Mouse (Mus musculus): Measurements from ENCODE around the gene Ace2. TPM values are rescaled to one million over a fixed set of nuclear protein-coding genes. Genes with fewer than 3 reads are reported as not detected.

The Ace2 gene
- polyA plus RNA-seq, 1 experiment = 1.2 TPM

GRCm38 (mm10) chrX:164123942-164124341, 15.2 kb upstream of the Ace2 start:
- Histone ChIP-seq H3K4me3 (ENCODE audit: insufficient read depth, low read length) (no peak overlapping the region), H3K4me1 (ENCODE audit: control insufficient read depth, insufficient read depth, low read length) (no peaks in the 10 kb centered on the region), H3K27ac (ENCODE audit: insufficient read depth, low read length) (no peak overlapping the region)
- TF ChIP-seq POLR2A (IDR thresholded peaks at IDR 0.05; ENCODE audit: extremely low read depth, insufficient read depth, low read length) (no peak), CTCF (IDR thresholded peaks at IDR 0.05; ENCODE audit: extremely low read depth, insufficient read depth, low read length) (no peak)

- TF ChIP-seq POLR2A (IDR thresholded peaks at IDR 0.05; ENCODE audit: extremely low read depth, insufficient read depth, low read length) (no peak), CTCF (IDR thresholded peaks at IDR 0.05; ENCODE audit: extremely low read depth, insufficient read depth, low read length) (no peak)
- Histone ChIP-seq H3K4me1 (ENCODE audit: control insufficient read depth, insufficient read depth, low read length) (no peaks in the 10 kb centered on the region), H3K4me3 (ENCODE audit: insufficient read depth, low read length) (no peak overlapping the region), H3K27ac (ENCODE audit: insufficient read depth, low read length) (no peak overlapping the region)
Observed at GRCm38 (mm10) chrX:164133531-164133930, 5.6 kb upstream of the Ace2 start.

GRCm38 (mm10) chrX:164135304-164135818, 3.8 kb upstream of the Ace2 start:
- Histone ChIP-seq H3K27ac (ENCODE audit: insufficient read depth, low read length) (no peak overlapping the region), H3K4me3 (ENCODE audit: insufficient read depth, low read length) (no peak overlapping the region), H3K4me1 (ENCODE audit: control insufficient read depth, insufficient read depth, low read length) (no peaks in the 10 kb centered on the region)
- TF ChIP-seq CTCF (IDR thresholded peaks at IDR 0.05; ENCODE audit: extremely low read depth, insufficient read depth, low read length) = no peak
- no peak for TF ChIP-seq POLR2A (IDR thresholded peaks at IDR 0.05; ENCODE audit: extremely low read depth, insufficient read depth, low read length)

- TF ChIP-seq POLR2A (IDR thresholded peaks at IDR 0.05; ENCODE audit: extremely low read depth, insufficient read depth, low read length) (no peak), CTCF (IDR thresholded peaks at IDR 0.05; ENCODE audit: extremely low read depth, insufficient read depth, low read length) (no peak)
- no peak overlapping the region for H3K4me3 ChIP-seq (ENCODE audit: insufficient read depth, low read length)
- H3K27ac ChIP-seq (ENCODE audit: insufficient read depth, low read length) = no peak overlapping the region
- no peaks in the 10 kb centered on the region for H3K4me1 ChIP-seq (ENCODE audit: control insufficient read depth, insufficient read depth, low read length)
Observed at GRCm38 (mm10) chrX:164145463-164146250, 6.5 kb downstream of the Ace2 start.

GRCm38 (mm10) chrX:164152703-164153102, 13.6 kb downstream of the Ace2 start:
- no peaks in the 10 kb centered on the region for H3K4me1 ChIP-seq (ENCODE audit: control insufficient read depth, insufficient read depth, low read length)
- no peak overlapping the region for H3K27ac ChIP-seq (ENCODE audit: insufficient read depth, low read length)
- TF ChIP-seq CTCF (IDR thresholded peaks at IDR 0.05; ENCODE audit: extremely low read depth, insufficient read depth, low read length) = no peak
- no peak for TF ChIP-seq POLR2A (IDR thresholded peaks at IDR 0.05; ENCODE audit: extremely low read depth, insufficient read depth, low read length)
- H3K4me3 ChIP-seq (ENCODE audit: insufficient read depth, low read length) = no peak overlapping the region

GRCm38 (mm10) chrX:164153606-164154005, 14.5 kb downstream of the Ace2 start:
- no peak overlapping the region for H3K4me3 ChIP-seq (ENCODE audit: insufficient read depth, low read length)
- no peak overlapping the region for H3K27ac ChIP-seq (ENCODE audit: insufficient read depth, low read length)
- no peak for TF ChIP-seq CTCF (IDR thresholded peaks at IDR 0.05; ENCODE audit: extremely low read depth, insufficient read depth, low read length)
- no peak for TF ChIP-seq POLR2A (IDR thresholded peaks at IDR 0.05; ENCODE audit: extremely low read depth, insufficient read depth, low read length)
- no peaks in the 10 kb centered on the region for H3K4me1 ChIP-seq (ENCODE audit: control insufficient read depth, insufficient read depth, low read length)

GRCm38 (mm10) chrX:164154594-164154993, 15.5 kb downstream of the Ace2 start:
- H3K4me1 ChIP-seq (ENCODE audit: control insufficient read depth, insufficient read depth, low read length) = no peaks in the 10 kb centered on the region
- H3K4me3 ChIP-seq (ENCODE audit: insufficient read depth, low read length) = no peak overlapping the region
- H3K27ac ChIP-seq (ENCODE audit: insufficient read depth, low read length) = no peak overlapping the region
- no peak for TF ChIP-seq CTCF (IDR thresholded peaks at IDR 0.05; ENCODE audit: extremely low read depth, insufficient read depth, low read length)
- no peak for TF ChIP-seq POLR2A (IDR thresholded peaks at IDR 0.05; ENCODE audit: extremely low read depth, insufficient read depth, low read length)

GRCm38 (mm10) chrX:164164681-164165080, 25.5 kb downstream of the Ace2 start:
- Histone ChIP-seq H3K27ac (ENCODE audit: insufficient read depth, low read length) (no peak overlapping the region), H3K4me3 (ENCODE audit: insufficient read depth, low read length) (no peak overlapping the region), H3K4me1 (ENCODE audit: control insufficient read depth, insufficient read depth, low read length) (no peaks in the 10 kb centered on the region)
- TF ChIP-seq POLR2A (IDR thresholded peaks at IDR 0.05; ENCODE audit: extremely low read depth, insufficient read depth, low read length) (no peak), CTCF (IDR thresholded peaks at IDR 0.05; ENCODE audit: extremely low read depth, insufficient read depth, low read length) (no peak)

GRCm38 (mm10) chrX:164171034-164171433, 31.9 kb downstream of the Ace2 start:
- Histone ChIP-seq H3K4me3 (ENCODE audit: insufficient read depth, low read length) (no peak overlapping the region), H3K4me1 (ENCODE audit: control insufficient read depth, insufficient read depth, low read length) (no peaks in the 10 kb centered on the region), H3K27ac (ENCODE audit: insufficient read depth, low read length) (no peak overlapping the region)
- TF ChIP-seq POLR2A (IDR thresholded peaks at IDR 0.05; ENCODE audit: extremely low read depth, insufficient read depth, low read length) (no peak), CTCF (IDR thresholded peaks at IDR 0.05; ENCODE audit: extremely low read depth, insufficient read depth, low read length) (no peak)

GRCm38 (mm10) chrX:164173880-164174279, 34.7 kb downstream of the Ace2 start:
- H3K4me1 ChIP-seq (ENCODE audit: control insufficient read depth, insufficient read depth, low read length) = no peaks in the 10 kb centered on the region
- no peak overlapping the region for H3K4me3 ChIP-seq (ENCODE audit: insufficient read depth, low read length)
- TF ChIP-seq POLR2A (IDR thresholded peaks at IDR 0.05; ENCODE audit: extremely low read depth, insufficient read depth, low read length) (no peak), CTCF (IDR thresholded peaks at IDR 0.05; ENCODE audit: extremely low read depth, insufficient read depth, low read length) (no peak)
- no peak overlapping the region for H3K27ac ChIP-seq (ENCODE audit: insufficient read depth, low read length)

All from cortical plate, adult 2 months (tissue).